Mouse (Mus musculus) heart, adult 11 months (tissue): ENCODE measurements around the gene Myoc.

Experiments used
- DNase-seq: peaks from one replicate; pipeline ENCODE4 v3.0.0; 2022

Gene Myoc

GRCm38 (mm10) chr1:162658119-162658518 lies 19.2 kb downstream of the Myoc start, which contains the start of gene Myocos:
Myocos (minus strand) TSS chr1:162658219.
- DNase-seq, result no peak

GRCm38 (mm10) chr1:162660276-162660860 lies 21.4 kb downstream of the Myoc start:
- peak; percentile 95 for DNase-seq

GRCm38 (mm10) chr1:162664826-162665475 lies 26.0 kb downstream of the Myoc start:
- DNase-seq, result peak; percentile 92

- DNase-seq, result peak; percentile 90
Observed at GRCm38 (mm10) chr1:162665486-162666174, 26.7 kb downstream of the Myoc start.

GRCm38 (mm10) chr1:162693721-162694120 lies 54.8 kb downstream of the Myoc start:
- DNase-seq, result no peak

GRCm38 (mm10) chr1:162697866-162698265 lies 58.9 kb downstream of the Myoc start:
- peak; percentile 88 for DNase-seq
